Mouse (Mus musculus): ENCODE data around the gene Perm1.

GRCm38 (mm10) chr4:156213134-156213533, 2.5 kb upstream of the Perm1 start:
- TF ChIP-seq ZKSCAN1 (IDR thresholded peaks at IDR 0.05; ENCODE audit: low read depth, low read length), result no peak
- no peak for TF ChIP-seq CTCF (IDR thresholded peaks at IDR 0.05 in 2 of 3, conservative IDR thresholded peaks at IDR 0.05 in 1 of 3; ENCODE audit: control insufficient read depth in 1 of 3, insufficient read depth in 1 of 3, low read depth in 2 of 3, low read length in 3 of 3, poor library complexity in 1 of 3, severe bottlenecking in 1 of 3)
- TF ChIP-seq NELFE (IDR thresholded peaks at IDR 0.05; ENCODE audit: low read depth, low read length), result no peak
- no peak for TF ChIP-seq ELF1 (IDR thresholded peaks at IDR 0.05; ENCODE audit: low read depth, low read length)
- no peak for TF ChIP-seq USF1 (IDR thresholded peaks at IDR 0.05; ENCODE audit: low read depth, low read length)
- TF ChIP-seq SMC3 (IDR thresholded peaks at IDR 0.05; ENCODE audit: low read depth, low read length), result no peak
- TF ChIP-seq CHD1 (IDR thresholded peaks at IDR 0.05; ENCODE audit: low read depth, low read length), result no peak
- TF ChIP-seq POLR2AphosphoS5 (IDR thresholded peaks at IDR 0.05; ENCODE audit: borderline replicate concordance, low read depth, low read length), result no peak
- no peak for TF ChIP-seq POLR2A (IDR thresholded peaks at IDR 0.05; ENCODE audit: control insufficient read depth in 1 of 2, insufficient read depth in 1 of 2, low read depth in 1 of 2, low read length in 2 of 2, poor library complexity in 1 of 2)
- no peak for TF ChIP-seq EP300 (IDR thresholded peaks at IDR 0.05; ENCODE audit: low read depth in 1 of 2, low read length in 2 of 2)
- TF ChIP-seq TCF12 (IDR thresholded peaks at IDR 0.05; ENCODE audit: low read depth, low read length), result no peak
- no peak for TF ChIP-seq MEF2A (IDR thresholded peaks at IDR 0.05; ENCODE audit: extremely low read depth, insufficient replicate concordance, low read depth, low read length, poor library complexity, severe bottlenecking)
- no peak for TF ChIP-seq ZNF384 (IDR thresholded peaks at IDR 0.05; ENCODE audit: low read depth, low read length)
- no peak for TF ChIP-seq MAX (IDR thresholded peaks at IDR 0.05; ENCODE audit: low read length)

Data from MEL (cell line).